Mouse (Mus musculus) small intestine, adult 2 months (tissue): Measurements from ENCODE around the gene Cldn22.

Experiments
- CTCF ChIP-seq: fragments of 200-500 bp; IDR thresholded peaks from 2 replicates; pipeline ENCODE4 v1.5.1; 2012; ENCODE audit warnings: low read depth, mild to moderate bottlenecking, control low read depth, inconsistent platforms, low read length, moderate library complexity, mixed read lengths; ENCODE audit not compliant: insufficient replicate concordance, insufficient read length; ENCODE audit errors: extremely low read depth
- POLR2A ChIP-seq: fragments of 200-500 bp; IDR thresholded peaks from 2 replicates; pipeline ENCODE4 v1.6.1; 2012; ENCODE audit warnings: low read depth, mild to moderate bottlenecking, control low read depth, inconsistent platforms, low read length, moderate library complexity

GRCm38 (mm10) chr8:47821843-47822242 is 2.4 kb upstream of the Cldn22 start, which contains the start of gene Cldn24:
- TF ChIP-seq CTCF: no peak
- no peak for TF ChIP-seq POLR2A
